Mouse (Mus musculus) spleen, adult 2 months (tissue): ENCODE measurements around the gene Gm17949.

Experiments used
- CTCF ChIP-seq: fragments of 200-500 bp; IDR thresholded peaks from 2 replicates; pipeline ENCODE4 v1.5.1; 2011; ENCODE audit warnings: mild to moderate bottlenecking, inconsistent platforms; ENCODE audit not compliant: insufficient read depth, insufficient read length, insufficient replicate concordance; ENCODE audit errors: extremely low read depth
- POLR2A ChIP-seq: fragments of 200-500 bp; IDR thresholded peaks from 2 replicates; pipeline ENCODE4 v1.6.1; 2011; ENCODE audit warnings: low read depth, low read length, inconsistent platforms

- TF ChIP-seq CTCF (no peak), POLR2A (no peak)
These were observed 55.6 kb downstream of the Gm17949 start for GRCm38 (mm10) chr17:57066908-57067307.
